Mouse (Mus musculus) heart, postnatal 0 days (tissue): ENCODE results near the gene Mrps26.

Experiments
- CTCF ChIP-seq: IDR thresholded peaks from 2 replicates; pipeline ENCODE4 v1.5.1; 2016; ENCODE audit warnings: antibody characterized with exemption, control low read depth, low read depth
- EP300 ChIP-seq: IDR thresholded peaks from 2 replicates; pipeline ENCODE4 v1.6.1; 2016; ENCODE audit warnings: antibody characterized with exemption, low read depth

GRCm38 (mm10) chr2:130597601-130598010, 34.1 kb downstream of the Mrps26 start:
- TF ChIP-seq CTCF, result peak; percentile 64
- no peak for TF ChIP-seq EP300
